Mouse (Mus musculus) lung, embryonic 16.5 days (tissue): ENCODE measurements around the gene Scfd2. TPM values are rescaled to one million over a fixed set of nuclear protein-coding genes. Genes with fewer than 3 reads are reported as not detected.
A peak's percentile ranks its signal among the peaks of the same experiment; 100 is the strongest.

ENCODE experiments used
- ATAC-seq: fragments of 200-750 bp; cut with Nextera tagmentation; 2 replicates; pipeline ENCODE4 v1.8.0; 2017; ENCODE audit warnings: low read depth, mild to moderate bottlenecking, moderate library complexity
- H3K27ac ChIP-seq: fragments of 300-500 bp; sonication (generic); 2 replicates; pipeline ENCODE4 v1.5.1; 2014; ENCODE audit warnings: mild to moderate bottlenecking, control low read depth, low read length
- H3K27me3 ChIP-seq: fragments of 300-500 bp; sonication (generic); 2 replicates; pipeline ENCODE4 v1.6.1; 2014; ENCODE audit warnings: low read depth, low read length, mixed read lengths; ENCODE audit not compliant: control insufficient read depth, insufficient read depth
- H3K36me3 ChIP-seq: fragments of 300-500 bp; sonication (generic); 2 replicates; pipeline ENCODE4 v1.6.1; 2014; ENCODE audit warnings: low read length; ENCODE audit not compliant: control insufficient read depth, insufficient read depth
- H3K4me1 ChIP-seq: fragments of 300-500 bp; sonication (generic); replicated peaks from 2 replicates; pipeline ENCODE4 v1.6.1; 2014; ENCODE audit warnings: low read length, mixed read lengths; ENCODE audit not compliant: control insufficient read depth, insufficient read depth
- H3K4me2 ChIP-seq: fragments of 300-500 bp; sonication (generic); 2 replicates; pipeline ENCODE4 v1.6.1; 2014; ENCODE audit warnings: low read depth, low read length, control low read depth
- H3K4me3 ChIP-seq: fragments of 300-500 bp; sonication (generic); 2 replicates; pipeline ENCODE4 v1.5.1; 2014; ENCODE audit warnings: mild to moderate bottlenecking, low read length, control low read depth
- H3K9ac ChIP-seq: fragments of 300-500 bp; sonication (generic); 2 replicates; pipeline ENCODE4 v1.6.1; 2014; ENCODE audit warnings: low read length, control low read depth
- H3K9me3 ChIP-seq: fragments of 300-500 bp; sonication (generic); 2 replicates; pipeline ENCODE4 v1.6.1; 2016; ENCODE audit warnings: low read length; ENCODE audit not compliant: control insufficient read depth
- WGBS: fragments of 180-500 bp; shearing (Covaris S2); extraction: QIAGEN DNeasy Blood & Tissue Kit; methylation state at CpG from one replicate; pipeline ENCODE4 v1.1.7; 2014; 5-methylcytosine and 5-hydroxymethylcytosine counted together
- polyA plus RNA-seq: library from polyadenylated mRNA; unstranded; fragments of >200 nt; fragmentation: Nextera tagmentation; extraction: Ambion mirVana; gene quantifications from 2 replicates; pipeline ENCODE4 v1.2.1, GENCODE M21; 2015

The Scfd2 gene
- polyA plus RNA-seq, 1 experiment from 2014 or later = 19.1 TPM

GRCm38 (mm10) chr5:74470819-74471218 is 60.7 kb downstream of the Scfd2 start:
- ATAC-seq = no peak
- Histone ChIP-seq H3K9me3 (no peaks in the 10 kb centered on the region), H3K27me3 (no peaks in the 10 kb centered on the region), H3K4me2 (no peak overlapping the region), H3K27ac (no peak overlapping the region), H3K4me1 (no peaks in the 10 kb centered on the region), H3K36me3 (no peaks in the 10 kb centered on the region), H3K4me3 (no peak overlapping the region), H3K9ac (no peak overlapping the region)
- 92% methylated on average over 3 of the region's 3 CpGs for WGBS

GRCm38 (mm10) chr5:74469620-74470019 is 61.9 kb downstream of the Scfd2 start:
- Histone ChIP-seq H3K36me3 (no peaks in the 10 kb centered on the region), H3K27me3 (no peaks in the 10 kb centered on the region), H3K4me3 (no peak overlapping the region), H3K9me3 (no peaks in the 10 kb centered on the region), H3K4me2 (no peak overlapping the region), H3K4me1 (no peaks in the 10 kb centered on the region), H3K9ac (no peak overlapping the region), H3K27ac (no peak overlapping the region)
- ATAC-seq = no peak
- WGBS = 77% methylated on average over 1 of the region's 1 CpGs

GRCm38 (mm10) chr5:74467753-74468152 is 63.8 kb downstream of the Scfd2 start:
- ATAC-seq = no peak

GRCm38 (mm10) chr5:74456759-74457158 is 74.8 kb downstream of the Scfd2 start:
- 60% methylated on average over 2 of the region's 2 CpGs for WGBS
- Histone ChIP-seq H3K4me1 (no peaks in the 10 kb centered on the region), H3K9ac (no peak overlapping the region), H3K36me3 (no peaks in the 10 kb centered on the region), H3K4me2 (no peak overlapping the region), H3K27ac (no peak overlapping the region), H3K27me3 (no peaks in the 10 kb centered on the region), H3K9me3 (peaks cover 2% of the 10 kb centered on the region; the same call in 1 of the 2 replicates), H3K4me3 (no peak overlapping the region)
- ATAC-seq = no peak

More at GRCm38 (mm10) chr5:74467753-74468152, 63.8 kb downstream of the Scfd2 start:
- Histone ChIP-seq H3K27me3 (no peaks in the 10 kb centered on the region), H3K9me3 (no peaks in the 10 kb centered on the region), H3K27ac (no peak overlapping the region), H3K4me2 (no peak overlapping the region), H3K9ac (no peak overlapping the region), H3K4me3 (no peak overlapping the region), H3K36me3 (no peaks in the 10 kb centered on the region), H3K4me1 (no peaks in the 10 kb centered on the region)
- 61% methylated on average over 3 of the region's 3 CpGs for WGBS

- Histone ChIP-seq H3K36me3 (no peaks in the 10 kb centered on the region), H3K27me3 (no peaks in the 10 kb centered on the region), H3K9ac (no peak overlapping the region), H3K9me3 (peaks cover 2% of the 10 kb centered on the region; the same call in 1 of the 2 replicates), H3K27ac (no peak overlapping the region), H3K4me3 (no peak overlapping the region), H3K4me2 (no peak overlapping the region), H3K4me1 (no peaks in the 10 kb centered on the region)
- peak; percentile 62 for ATAC-seq
- WGBS = 81% methylated on average over 6 of the region's 6 CpGs
Observed at GRCm38 (mm10) chr5:74455510-74456269, 75.9 kb downstream of the Scfd2 start.

GRCm38 (mm10) chr5:74455094-74455493 is 76.5 kb downstream of the Scfd2 start:
- Histone ChIP-seq H3K4me3 (no peak overlapping the region), H3K9me3 (peaks cover 2% of the 10 kb centered on the region; the same call in 1 of the 2 replicates), H3K4me2 (no peak overlapping the region), H3K9ac (no peak overlapping the region), H3K27ac (no peak overlapping the region), H3K27me3 (no peaks in the 10 kb centered on the region), H3K36me3 (no peaks in the 10 kb centered on the region), H3K4me1 (no peaks in the 10 kb centered on the region)
- 80% methylated on average over 9 of the region's 9 CpGs for WGBS
- ATAC-seq = no peak

GRCm38 (mm10) chr5:74450977-74451376 is 80.6 kb downstream of the Scfd2 start:
- H3K27ac ChIP-seq = no peak overlapping the region
- ATAC-seq = no peak
- peaks cover 2% of the 10 kb centered on the region; the same call in 1 of the 2 replicates for H3K9me3 ChIP-seq
- no peak overlapping the region for H3K9ac ChIP-seq
- no peaks in the 10 kb centered on the region for H3K36me3 ChIP-seq
- H3K27me3 ChIP-seq = no peaks in the 10 kb centered on the region
- no peak overlapping the region for H3K4me2 ChIP-seq
- H3K4me1 ChIP-seq = no peaks in the 10 kb centered on the region
- WGBS = 29% methylated on average over 5 of the region's 5 CpGs
- H3K4me3 ChIP-seq = no peak overlapping the region

- no peak overlapping the region for H3K27ac ChIP-seq
- H3K9me3 ChIP-seq = no peaks in the 10 kb centered on the region
- H3K4me2 ChIP-seq = no peak overlapping the region
- WGBS = 73% methylated on average over 10 of the region's 10 CpGs
- H3K36me3 ChIP-seq = no peaks in the 10 kb centered on the region
- no peak for ATAC-seq
- no peaks in the 10 kb centered on the region for H3K27me3 ChIP-seq
- no peak overlapping the region for H3K4me3 ChIP-seq
- no peaks in the 10 kb centered on the region for H3K4me1 ChIP-seq
- no peak overlapping the region for H3K9ac ChIP-seq
Observed at GRCm38 (mm10) chr5:74447517-74448334, 83.8 kb downstream of the Scfd2 start.

- Histone ChIP-seq H3K4me1 (no peaks in the 10 kb centered on the region), H3K9me3 (no peaks in the 10 kb centered on the region), H3K36me3 (no peaks in the 10 kb centered on the region), H3K4me2 (no peak overlapping the region), H3K9ac (no peak overlapping the region), H3K27ac (no peak overlapping the region), H3K4me3 (no peak overlapping the region), H3K27me3 (no peaks in the 10 kb centered on the region)
- no peak for ATAC-seq
- whole genome bisulfite sequencing = 50% methylated on average over 3 of the region's 3 CpGs
Observed at GRCm38 (mm10) chr5:74445861-74446260, 85.7 kb downstream of the Scfd2 start.
